Mouse (Mus musculus): ENCODE measurements around the gene Lsm4.

DNA sequence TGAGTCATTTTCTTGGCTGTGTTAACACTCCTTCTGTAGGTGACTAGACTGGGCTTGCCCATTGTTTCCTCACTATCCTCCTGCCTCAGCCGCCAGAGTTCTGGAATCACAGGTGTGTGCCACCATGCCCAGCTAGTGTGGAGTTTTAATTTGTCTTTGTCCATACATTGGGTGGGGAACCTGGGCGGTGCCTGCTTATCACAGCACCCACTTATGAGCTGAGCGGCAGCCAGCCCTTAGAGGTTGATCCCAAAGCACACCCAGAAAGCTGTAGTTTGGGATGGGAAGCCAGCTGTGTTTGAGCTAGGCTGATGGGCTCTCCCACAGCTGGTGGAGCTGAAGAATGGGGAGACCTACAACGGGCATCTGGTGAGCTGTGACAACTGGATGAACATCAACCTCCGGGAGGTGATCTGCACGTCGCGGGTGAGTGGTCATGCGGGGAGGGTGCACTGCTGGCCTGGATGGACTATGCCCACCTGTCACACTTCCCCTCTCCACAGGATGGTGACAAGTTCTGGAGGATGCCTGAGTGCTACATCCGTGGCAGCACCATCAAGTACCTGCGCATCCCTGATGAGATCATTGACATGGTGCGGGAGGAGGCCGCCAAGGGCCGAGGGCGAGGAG, 4.5 kb downstream of the Lsm4 start:
- TF ChIP-seq CTCF (IDR thresholded peaks at IDR 0.05; ENCODE audit: low read depth): no peak
- TF ChIP-seq EP300 (optimal IDR thresholded peaks at IDR 0.05): no peak
